Mouse (Mus musculus) olfactory bulb, adult 2 months (tissue): ENCODE results near the gene Dnah17.

Experiments used
- CTCF ChIP-seq: fragments of 200-500 bp; IDR thresholded peaks from 2 replicates; pipeline ENCODE4 v1.5.1; 2012; ENCODE audit warnings: low read depth, mild to moderate bottlenecking, low read length, moderate library complexity; ENCODE audit not compliant: insufficient read depth
- POLR2A ChIP-seq: fragments of 200-500 bp; IDR thresholded peaks from 2 replicates; pipeline ENCODE4 v1.6.1; 2012; ENCODE audit warnings: mild to moderate bottlenecking, low read depth, low read length, moderate library complexity; ENCODE audit not compliant: insufficient read depth

- TF ChIP-seq CTCF (no peak), POLR2A (no peak)
These were observed 96.0 kb downstream of the Dnah17 start for GRCm38 (mm10) chr11:118034395-118034794.
